Mouse (Mus musculus): Measurements from ENCODE around the gene Wnt5a. TPM values are rescaled to one million over a fixed set of nuclear protein-coding genes. Genes with fewer than 3 reads are reported as not detected.

Gene Wnt5a
- polyA plus RNA-seq, 1 experiment from 2014 or later: 27.4 TPM

DNA sequence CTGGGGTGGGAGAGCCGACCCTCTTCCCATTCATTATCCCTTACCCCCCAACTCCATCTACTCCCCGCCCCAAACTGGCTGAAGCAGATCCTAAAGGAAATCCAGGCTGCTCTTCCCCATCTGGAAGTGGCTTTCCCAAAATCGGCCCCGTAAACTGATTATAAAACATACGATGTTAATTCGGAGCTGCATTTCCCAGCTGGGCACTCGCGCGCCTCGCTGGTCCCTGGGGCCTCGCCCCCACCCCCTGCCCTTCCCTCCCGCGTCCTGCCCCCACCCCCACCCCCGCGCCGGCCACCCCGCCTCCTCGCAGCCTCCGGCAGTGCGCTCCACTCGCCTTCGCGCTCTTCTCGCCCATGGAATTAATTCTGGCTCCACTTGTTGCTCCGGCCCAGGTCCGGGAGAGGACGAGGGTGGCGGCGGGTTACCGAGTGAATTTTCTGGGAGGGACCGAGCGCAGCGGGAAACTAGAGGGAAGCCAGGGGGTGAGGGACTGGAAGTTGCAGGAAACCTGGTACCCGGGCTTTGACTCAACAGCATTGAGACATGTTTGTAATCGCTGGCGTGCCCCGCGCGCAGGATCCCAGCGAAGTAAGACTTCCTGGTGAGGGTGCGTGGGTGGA lies 6.6 kb downstream of the Wnt5a start:
- H3K4me1 ChIP-seq (replicated peaks): peaks cover 14% of the 10 kb centered on the region; the same call in 1 of the 2 replicates
- no peaks in the 10 kb centered on the region for H3K9me3 ChIP-seq
- peak overlapping the region; percentile 48 for H3K9ac ChIP-seq
- H3K4me3 ChIP-seq (replicated peaks): peak overlapping the region; percentile 71
- no peak for ATAC-seq
- H3K27me3 ChIP-seq (replicated peaks): peaks cover 30% of the 10 kb centered on the region
- H3K4me2 ChIP-seq (replicated peaks): peak overlapping the region; percentile 90
- H3K27ac ChIP-seq: peak overlapping the region; percentile 62
- no peaks in the 10 kb centered on the region for H3K36me3 ChIP-seq
- WGBS: 3% methylated on average over 41 of the region's 41 CpGs

DNA sequence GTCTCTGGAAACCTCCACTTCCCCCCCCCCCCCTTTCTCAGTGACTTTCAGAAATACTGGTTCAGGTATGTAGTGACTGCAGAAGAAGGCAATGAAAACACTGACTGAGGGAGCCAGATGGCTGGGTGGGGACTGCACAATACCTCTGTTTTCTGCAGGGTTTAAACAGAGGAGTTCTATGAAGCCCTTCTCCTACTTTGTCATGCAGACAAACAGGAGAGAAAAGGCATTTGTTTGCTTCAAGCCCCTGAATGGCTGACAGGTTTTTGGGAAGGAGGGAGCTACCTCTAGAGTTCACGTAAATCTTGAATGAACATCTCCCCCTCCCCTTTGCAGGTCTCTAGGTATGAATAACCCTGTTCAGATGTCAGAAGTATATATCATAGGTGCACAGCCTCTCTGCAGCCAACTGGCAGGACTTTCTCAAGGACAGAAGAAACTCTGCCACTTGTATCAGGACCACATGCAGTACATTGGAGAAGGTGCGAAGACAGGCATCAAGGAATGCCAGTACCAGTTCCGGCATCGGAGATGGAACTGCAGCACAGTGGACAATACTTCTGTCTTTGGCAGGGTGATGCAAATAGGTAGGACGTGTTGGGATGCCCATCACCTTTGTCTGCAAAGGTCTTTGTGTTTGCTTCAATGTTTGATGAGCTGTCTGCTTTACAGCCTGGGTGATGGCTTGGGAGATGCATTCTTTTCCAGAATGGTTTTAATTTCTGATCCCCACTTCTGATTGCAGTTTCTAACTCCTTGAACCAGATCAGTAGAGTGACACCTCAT lies 8.4 kb downstream of the Wnt5a start:
- 82% methylated on average over 5 of the region's 5 CpGs for WGBS
- no peak overlapping the region for H3K27ac ChIP-seq
- H3K27me3 ChIP-seq (replicated peaks): peaks cover 23% of the 10 kb centered on the region
- H3K9ac ChIP-seq: no peak overlapping the region
- no peak overlapping the region for H3K4me3 ChIP-seq (replicated peaks)
- no peaks in the 10 kb centered on the region for H3K9me3 ChIP-seq
- ATAC-seq: no peak
- H3K4me1 ChIP-seq (replicated peaks): peaks cover 11% of the 10 kb centered on the region; the same call in 1 of the 2 replicates
- H3K4me2 ChIP-seq (replicated peaks): peak overlapping the region; percentile 31
- H3K36me3 ChIP-seq: no peaks in the 10 kb centered on the region

DNA sequence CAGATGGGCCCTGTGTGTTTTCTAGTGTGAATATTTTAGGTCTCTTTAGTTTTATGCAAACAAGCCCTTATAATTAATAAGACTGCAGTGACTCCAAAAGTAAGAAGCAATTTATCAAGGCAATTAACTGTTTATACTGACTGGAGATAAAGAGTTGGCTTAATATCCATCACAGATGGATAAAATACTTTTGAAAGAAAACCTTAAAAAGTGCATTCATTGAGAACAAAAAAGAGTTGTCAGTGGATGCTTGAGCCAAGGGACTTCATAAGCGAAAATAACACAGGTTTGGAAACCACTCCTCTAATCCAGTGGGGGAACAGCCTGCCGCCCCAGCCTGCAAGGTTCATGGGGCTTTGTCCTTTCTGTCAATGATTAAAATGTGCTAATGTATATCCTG lies 9.6 kb downstream of the Wnt5a start:
- WGBS: 58% methylated on average over 2 of the region's 2 CpGs
- Histone ChIP-seq H3K4me1 (replicated peaks) (peaks cover 11% of the 10 kb centered on the region; the same call in 1 of the 2 replicates), H3K27me3 (replicated peaks) (peaks cover 19% of the 10 kb centered on the region), H3K4me2 (replicated peaks) (no peak overlapping the region), H3K4me3 (replicated peaks) (no peak overlapping the region), H3K27ac (no peak overlapping the region), H3K36me3 (no peaks in the 10 kb centered on the region), H3K9ac (no peak overlapping the region), H3K9me3 (no peaks in the 10 kb centered on the region)
- ATAC-seq: no peak

DNA sequence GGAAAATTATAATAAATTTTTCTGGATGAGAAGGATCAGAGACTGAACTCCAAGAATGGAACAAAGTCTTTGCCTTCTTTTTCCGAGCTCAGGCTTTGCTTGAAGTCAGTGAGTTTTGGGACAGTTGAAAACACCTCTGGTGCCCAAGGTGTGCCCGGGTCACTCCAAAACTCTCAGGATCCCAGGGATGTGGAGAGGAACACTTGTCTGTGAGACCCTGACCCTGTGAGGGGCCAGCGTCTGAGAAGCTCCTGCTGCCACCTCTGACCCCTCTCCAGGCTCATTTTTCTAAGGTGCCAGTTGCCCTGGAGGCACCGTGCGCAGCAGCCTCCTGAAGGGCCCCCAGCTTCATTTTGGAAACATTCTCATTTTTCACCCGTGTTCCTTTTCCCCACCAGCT lies 10.8 kb downstream of the Wnt5a start:
- H3K4me3 ChIP-seq (replicated peaks): no peak overlapping the region
- no peak for ATAC-seq
- H3K4me2 ChIP-seq (replicated peaks): no peak overlapping the region
- no peak overlapping the region for H3K9ac ChIP-seq
- 63% methylated on average over 6 of the region's 6 CpGs for WGBS
- no peaks in the 10 kb centered on the region for H3K9me3 ChIP-seq
- peaks cover 11% of the 10 kb centered on the region for H3K27me3 ChIP-seq (replicated peaks)
- H3K4me1 ChIP-seq (replicated peaks): peaks cover 6% of the 10 kb centered on the region; the same call in 1 of the 2 replicates
- no peaks in the 10 kb centered on the region for H3K36me3 ChIP-seq
- H3K27ac ChIP-seq: no peak overlapping the region

GRCm38 (mm10) chr14:28517631-28518560 lies 13.3 kb downstream of the Wnt5a start:
- no peak overlapping the region for H3K4me3 ChIP-seq (replicated peaks)
- no peaks in the 10 kb centered on the region for H3K4me1 ChIP-seq (replicated peaks)
- H3K9me3 ChIP-seq: no peaks in the 10 kb centered on the region
- 76% methylated on average over 39 of the region's 39 CpGs for WGBS
- H3K27me3 ChIP-seq (replicated peaks): peaks cover 3% of the 10 kb centered on the region; the same call in 1 of the 2 replicates
- H3K9ac ChIP-seq: no peak overlapping the region
- no peak for ATAC-seq
- peaks cover 5% of the 10 kb centered on the region; the same call in 1 of the 2 replicates for H3K36me3 ChIP-seq
- no peak overlapping the region for H3K27ac ChIP-seq
- H3K4me2 ChIP-seq (replicated peaks): no peak overlapping the region

- Histone ChIP-seq H3K27ac (no peak overlapping the region), H3K9ac (no peak overlapping the region), H3K9me3 (no peaks in the 10 kb centered on the region), H3K4me2 (replicated peaks) (no peak overlapping the region), H3K36me3 (peaks cover 5% of the 10 kb centered on the region; the same call in 1 of the 2 replicates), H3K4me3 (replicated peaks) (no peak overlapping the region), H3K4me1 (replicated peaks) (no peaks in the 10 kb centered on the region), H3K27me3 (replicated peaks) (no peaks in the 10 kb centered on the region)
- ATAC-seq: no peak
- WGBS: 85% methylated on average over 1 of the region's 1 CpGs
Observed at GRCm38 (mm10) chr14:28521106-28521505, 16.6 kb downstream of the Wnt5a start.

- Histone ChIP-seq H3K9ac (no peak overlapping the region), H3K27ac (no peak overlapping the region), H3K9me3 (no peaks in the 10 kb centered on the region), H3K4me2 (replicated peaks) (no peak overlapping the region), H3K4me1 (replicated peaks) (no peaks in the 10 kb centered on the region), H3K4me3 (replicated peaks) (no peak overlapping the region), H3K27me3 (replicated peaks) (no peaks in the 10 kb centered on the region), H3K36me3 (peaks cover 5% of the 10 kb centered on the region; the same call in 1 of the 2 replicates)
- WGBS: 79% methylated on average over 21 of the region's 21 CpGs
- no peak for ATAC-seq
Observed at GRCm38 (mm10) chr14:28522611-28523010, 18.1 kb downstream of the Wnt5a start.

DNA sequence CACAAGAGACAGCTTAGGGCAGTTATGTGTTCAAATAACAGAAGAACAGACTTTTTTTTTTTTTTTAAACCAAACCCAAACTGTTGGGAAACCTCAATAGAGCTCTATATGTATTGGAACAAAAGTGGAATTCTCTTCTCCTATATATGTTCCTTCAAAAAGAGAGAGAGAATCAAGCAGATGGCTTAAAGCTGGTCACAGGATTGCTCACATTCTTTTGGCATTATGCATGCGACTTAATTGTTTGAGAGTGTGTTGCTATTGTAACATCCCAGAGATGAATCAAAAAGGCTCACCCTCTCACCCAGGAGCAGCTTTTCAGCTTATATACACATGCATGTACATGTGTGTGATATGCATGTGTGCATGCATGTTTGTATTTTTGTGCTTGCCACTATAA lies 21.0 kb downstream of the Wnt5a start:
- ATAC-seq: no peak
- peaks cover 5% of the 10 kb centered on the region; the same call in 1 of the 2 replicates for H3K36me3 ChIP-seq
- H3K4me3 ChIP-seq (replicated peaks): no peak overlapping the region
- H3K27me3 ChIP-seq (replicated peaks): no peaks in the 10 kb centered on the region
- WGBS: 63% methylated on average over 1 of the region's 1 CpGs
- H3K27ac ChIP-seq: no peak overlapping the region
- no peak overlapping the region for H3K4me2 ChIP-seq (replicated peaks)
- no peak overlapping the region for H3K9ac ChIP-seq
- no peaks in the 10 kb centered on the region for H3K9me3 ChIP-seq
- H3K4me1 ChIP-seq (replicated peaks): no peaks in the 10 kb centered on the region

DNA sequence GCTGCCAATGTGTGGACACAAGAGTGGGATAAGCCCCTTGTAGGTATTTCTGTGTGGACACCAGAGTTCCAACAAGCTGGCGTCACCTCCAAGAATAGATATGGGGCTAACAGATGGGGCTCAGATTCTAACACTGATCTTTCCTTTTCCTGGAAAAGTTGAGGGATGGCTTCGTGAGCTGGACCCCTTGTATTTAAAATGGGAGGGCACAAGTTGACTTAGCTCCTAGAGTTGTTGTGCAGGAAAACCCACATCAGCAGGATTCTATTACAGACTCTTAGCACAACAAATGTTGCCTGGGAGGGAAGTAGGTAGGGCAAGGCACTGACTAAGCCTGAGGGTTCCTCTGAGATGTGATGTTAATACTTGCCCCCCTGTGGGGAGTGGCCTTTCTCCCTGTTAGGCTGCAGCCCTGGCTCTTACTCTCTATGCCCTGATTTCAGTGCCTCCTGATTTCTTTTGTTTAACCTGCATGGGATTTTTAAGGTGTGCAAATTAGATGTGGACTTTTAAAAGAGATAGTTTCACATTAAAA lies 23.7 kb downstream of the Wnt5a start:
- WGBS: 75% methylated on average over 2 of the region's 2 CpGs
- ATAC-seq: no peak
- Histone ChIP-seq H3K27ac (no peak overlapping the region), H3K27me3 (replicated peaks) (no peaks in the 10 kb centered on the region), H3K9ac (no peak overlapping the region), H3K4me1 (replicated peaks) (no peaks in the 10 kb centered on the region), H3K4me2 (replicated peaks) (no peak overlapping the region), H3K36me3 (no peaks in the 10 kb centered on the region), H3K4me3 (replicated peaks) (no peak overlapping the region), H3K9me3 (no peaks in the 10 kb centered on the region)

GRCm38 (mm10) chr14:28531531-28531930 lies 27.0 kb downstream of the Wnt5a start:
- no peaks in the 10 kb centered on the region for H3K9me3 ChIP-seq
- ATAC-seq: no peak
- 35% methylated on average over 1 of the region's 1 CpGs for WGBS
- no peak overlapping the region for H3K9ac ChIP-seq
- no peaks in the 10 kb centered on the region for H3K36me3 ChIP-seq
- no peak overlapping the region for H3K27ac ChIP-seq
- H3K27me3 ChIP-seq (replicated peaks): no peaks in the 10 kb centered on the region
- H3K4me2 ChIP-seq (replicated peaks): no peak overlapping the region
- H3K4me3 ChIP-seq (replicated peaks): no peak overlapping the region
- no peaks in the 10 kb centered on the region for H3K4me1 ChIP-seq (replicated peaks)

DNA sequence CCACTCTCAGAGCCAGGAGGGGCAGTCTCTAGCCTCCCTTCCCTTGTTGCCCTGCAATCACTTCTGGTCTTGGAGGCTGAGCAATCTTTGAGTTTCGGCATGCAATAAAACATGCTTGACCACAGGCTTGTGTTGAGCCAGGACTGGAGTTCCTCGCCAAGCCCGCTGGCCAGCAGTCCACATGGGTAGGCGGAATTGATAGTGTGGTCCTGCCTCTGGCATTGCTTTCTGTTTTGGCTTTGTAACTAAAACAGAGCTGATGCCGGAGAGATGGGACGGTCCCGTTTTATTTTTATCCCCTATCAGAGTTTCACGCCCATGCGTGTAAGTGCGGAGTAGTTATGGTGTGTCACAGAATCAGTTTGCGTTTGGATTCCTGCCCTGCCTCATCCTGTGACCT lies 28.4 kb downstream of the Wnt5a start:
- H3K4me3 ChIP-seq (replicated peaks): no peak overlapping the region
- no peaks in the 10 kb centered on the region for H3K36me3 ChIP-seq
- H3K9me3 ChIP-seq: no peaks in the 10 kb centered on the region
- 75% methylated on average over 11 of the region's 11 CpGs for WGBS
- no peak overlapping the region for H3K27ac ChIP-seq
- no peaks in the 10 kb centered on the region for H3K4me1 ChIP-seq (replicated peaks)
- H3K27me3 ChIP-seq (replicated peaks): no peaks in the 10 kb centered on the region
- no peak overlapping the region for H3K9ac ChIP-seq
- no peak overlapping the region for H3K4me2 ChIP-seq (replicated peaks)
- ATAC-seq: no peak

DNA sequence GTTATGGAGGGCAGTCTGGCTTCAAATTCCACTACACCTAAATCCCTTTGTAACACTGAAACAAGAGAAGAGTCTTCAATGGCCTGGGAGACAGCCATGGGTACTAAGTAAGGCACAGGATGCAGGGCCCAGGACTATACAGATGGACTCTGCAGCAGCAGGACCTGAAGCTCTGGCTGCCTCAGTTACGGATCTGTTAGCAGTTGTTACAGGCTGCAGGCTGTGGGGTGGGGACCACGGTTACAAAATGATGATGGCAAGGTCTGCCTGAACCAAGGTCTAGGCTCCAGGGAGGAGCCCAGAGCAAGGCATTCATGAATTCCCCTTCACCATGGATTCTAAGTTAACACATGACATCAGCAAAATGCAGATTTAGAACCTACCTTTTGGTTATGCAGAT lies 29.3 kb downstream of the Wnt5a start:
- no peaks in the 10 kb centered on the region for H3K36me3 ChIP-seq
- no peaks in the 10 kb centered on the region for H3K27me3 ChIP-seq (replicated peaks)
- no peaks in the 10 kb centered on the region for H3K9me3 ChIP-seq
- H3K4me1 ChIP-seq (replicated peaks): no peaks in the 10 kb centered on the region
- no peak overlapping the region for H3K4me3 ChIP-seq (replicated peaks)
- ATAC-seq: no peak
- no peak overlapping the region for H3K27ac ChIP-seq
- no peak overlapping the region for H3K4me2 ChIP-seq (replicated peaks)
- H3K9ac ChIP-seq: no peak overlapping the region
- 87% methylated on average over 2 of the region's 2 CpGs for WGBS
